Mouse (Mus musculus): ENCODE measurements around the gene Olfr1191-ps1. TPM values are rescaled to one million over a fixed set of nuclear protein-coding genes. Genes with fewer than 3 reads are reported as not detected.
"Not testable (repeated sequence)": the region's sequence is repeated elsewhere in the genome, so short reads cannot be mapped to it uniquely, and the experiment has no call there.

Olfr1191-ps1 gene
- polyA plus RNA-seq (2014; fragmentation: Nextera tagmentation; extraction: Ambion mirVana) = not detected in 2 replicates

DNA sequence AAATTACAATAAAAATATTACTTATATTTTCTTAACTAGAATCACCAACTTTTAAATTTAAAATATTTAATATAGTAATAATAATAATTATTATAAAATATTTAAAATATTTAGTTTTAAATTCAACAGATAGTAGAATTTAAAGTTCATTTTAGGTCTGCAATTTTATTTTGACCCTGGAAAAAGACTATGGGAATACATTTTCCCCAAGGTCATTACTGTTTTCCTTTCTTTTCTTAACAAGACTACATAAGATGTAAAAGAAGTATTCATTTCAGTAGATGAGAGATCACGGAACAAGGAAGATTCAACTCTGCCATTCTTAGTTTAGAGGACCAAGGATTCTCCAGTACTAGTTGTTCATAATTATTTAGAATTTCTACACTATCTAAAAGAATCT lies at the start of gene Olfr1191-ps1:
TSS of gene Olfr1191-ps1 (plus strand) at position 301 of the 400 bp plus-strand sequence.
- H3K9me3 ChIP-seq (replicated peaks; ENCODE audit: control insufficient read depth, low read length); H3K27me3 ChIP-seq (ENCODE audit: control insufficient read depth, insufficient read depth, low read length); H3K36me3 ChIP-seq (ENCODE audit: control insufficient read depth, insufficient read depth, low read length); H3K4me1 ChIP-seq (ENCODE audit: control insufficient read depth, insufficient read depth, low read length); H3K27ac ChIP-seq (ENCODE audit: low read depth, low read length); H3K4me2 ChIP-seq; ATAC-seq (replicated peaks; ENCODE audit: insufficient number of reproducible peaks, low FRiP score, low TSS enrichment); H3K9ac ChIP-seq (ENCODE audit: low read depth, low read length); H3K4me3 ChIP-seq (ENCODE audit: low read depth, low read length): not testable (repeated sequence)
- 84% methylated on average over 1 of the region's 1 CpGs for WGBS (ENCODE audit: insufficient replicate concordance)

DNA sequence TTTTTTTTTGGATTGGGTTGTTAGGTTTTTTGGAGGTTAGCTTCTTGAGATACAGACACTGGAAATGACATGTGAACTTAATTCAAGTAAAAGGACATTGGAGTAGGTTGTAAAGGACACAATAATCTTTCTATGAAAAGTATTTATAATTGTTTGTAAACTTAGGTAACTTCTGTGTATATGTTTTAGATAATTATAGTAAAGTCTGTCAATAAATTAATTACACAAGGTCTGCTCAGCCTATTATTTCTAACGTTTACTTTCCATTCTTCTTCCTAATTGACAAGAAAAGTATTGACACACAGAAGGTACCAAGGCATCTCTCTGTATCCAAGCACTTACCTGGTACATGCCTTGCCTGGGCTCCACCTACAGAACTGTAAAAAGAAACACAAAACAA lies 7.9 kb downstream of the Olfr1191-ps1 start, which contains the start of gene Olfr1192-ps1:
TSS of gene Olfr1192-ps1 (plus strand) at position 301 of the 400 bp plus-strand sequence.
- WGBS (ENCODE audit: insufficient replicate concordance) = 46% methylated on average over 1 of the region's 1 CpGs
- H3K4me2 ChIP-seq = no peak within 1 kb of the TSS

DNA sequence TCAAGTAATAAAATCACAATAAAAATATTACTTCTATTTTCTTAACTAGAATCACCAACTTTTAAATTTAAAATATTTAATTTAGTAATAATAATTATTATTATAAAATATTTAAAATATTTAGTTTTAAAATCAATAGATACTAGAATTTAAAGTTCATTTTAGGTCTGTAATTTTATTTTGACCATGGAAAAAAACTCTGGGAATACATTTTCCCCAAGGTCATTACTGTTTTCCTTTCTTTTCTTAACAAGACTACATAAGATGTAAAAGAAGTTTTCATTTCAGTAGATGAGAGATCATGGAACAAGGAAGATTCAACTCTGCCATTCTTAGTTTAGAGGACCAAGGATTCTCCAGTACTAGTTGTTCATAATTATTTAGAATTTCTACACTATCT lies 35.0 kb downstream of the Olfr1191-ps1 start, which contains the start of gene Olfr1193:
TSS of gene Olfr1193 (plus strand) at position 301 of the 400 bp plus-strand sequence.
- not testable (repeated sequence) for H3K27ac ChIP-seq (ENCODE audit: low read depth, low read length); ATAC-seq (replicated peaks; ENCODE audit: insufficient number of reproducible peaks, low FRiP score, low TSS enrichment); H3K36me3 ChIP-seq (ENCODE audit: control insufficient read depth, insufficient read depth, low read length); H3K27me3 ChIP-seq (ENCODE audit: control insufficient read depth, insufficient read depth, low read length); H3K4me3 ChIP-seq (ENCODE audit: low read depth, low read length); H3K9ac ChIP-seq (ENCODE audit: low read depth, low read length); H3K9me3 ChIP-seq (replicated peaks; ENCODE audit: control insufficient read depth, low read length); H3K4me2 ChIP-seq; H3K4me1 ChIP-seq (ENCODE audit: control insufficient read depth, insufficient read depth, low read length)

More for the DNA sequence above, 7.9 kb downstream of the Olfr1191-ps1 start, which contains the start of gene Olfr1192-ps1:
- Histone ChIP-seq H3K27ac (ENCODE audit: low read depth, low read length) (no peak within 1 kb of the TSS), H3K36me3 (ENCODE audit: control insufficient read depth, insufficient read depth, low read length) (no peaks in the 10 kb centered on the region), H3K4me3 (ENCODE audit: low read depth, low read length) (no peak within 1 kb of the TSS), H3K27me3 (ENCODE audit: control insufficient read depth, insufficient read depth, low read length) (no peaks in the 10 kb centered on the region), H3K9me3 (replicated peaks; ENCODE audit: control insufficient read depth, low read length) (no peaks in the 10 kb centered on the region), H3K4me1 (ENCODE audit: control insufficient read depth, insufficient read depth, low read length) (no peaks in the 10 kb centered on the region), H3K9ac (ENCODE audit: low read depth, low read length) (no peak within 1 kb of the TSS)
- ATAC-seq (replicated peaks; ENCODE audit: insufficient number of reproducible peaks, low FRiP score, low TSS enrichment) = no peak

DNA sequence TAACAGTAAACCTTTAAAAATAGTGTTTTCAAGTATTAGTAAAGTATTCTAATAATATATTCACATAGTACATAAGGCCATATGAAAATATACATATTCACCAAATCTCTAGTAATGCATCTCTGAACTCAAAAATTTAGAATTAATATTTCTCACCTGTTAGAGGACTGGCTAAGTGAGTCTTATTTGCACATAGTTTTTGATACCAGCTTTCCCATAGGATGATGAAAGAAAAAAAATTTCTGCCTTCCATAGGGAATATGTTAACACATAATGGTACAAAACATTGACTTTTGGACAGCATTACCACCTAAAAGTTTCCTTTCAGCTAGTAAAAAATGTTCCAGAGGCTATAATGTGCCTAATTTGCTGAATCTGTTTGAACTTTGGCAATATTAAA lies 48.7 kb downstream of the Olfr1191-ps1 start, which contains the start of gene Olfr1195:
TSS of gene Olfr1195 (minus strand) at position 101 of the 400 bp plus-strand sequence.
- no peaks in the 10 kb centered on the region for H3K4me1 ChIP-seq (ENCODE audit: control insufficient read depth, insufficient read depth, low read length)
- no peaks in the 10 kb centered on the region for H3K36me3 ChIP-seq (ENCODE audit: control insufficient read depth, insufficient read depth, low read length)
- no peak within 1 kb of the TSS for H3K4me2 ChIP-seq
- no peak within 1 kb of the TSS for H3K9ac ChIP-seq (ENCODE audit: low read depth, low read length)
- no peak within 1 kb of the TSS for H3K4me3 ChIP-seq (ENCODE audit: low read depth, low read length)
- no peaks in the 10 kb centered on the region for H3K27me3 ChIP-seq (ENCODE audit: control insufficient read depth, insufficient read depth, low read length)
- H3K9me3 ChIP-seq (replicated peaks; ENCODE audit: control insufficient read depth, low read length) = no peaks in the 10 kb centered on the region
- H3K27ac ChIP-seq (ENCODE audit: low read depth, low read length) = no peak within 1 kb of the TSS
- no peak for ATAC-seq (replicated peaks; ENCODE audit: insufficient number of reproducible peaks, low FRiP score, low TSS enrichment)

Other genes with a start within 250 kb of the Olfr1191-ps1 start
- not detected in 2 replicates for gene Olfr1179, start 234.1 kb upstream of the Olfr1191-ps1 start, polyA plus RNA-seq (2014; fragmentation: Nextera tagmentation; extraction: Ambion mirVana)
- not detected in 2 replicates for gene Olfr1180, start 221.4 kb upstream of the Olfr1191-ps1 start, polyA plus RNA-seq (2014; fragmentation: Nextera tagmentation; extraction: Ambion mirVana)
- gene Olfr1181, start 214.4 kb upstream of the Olfr1191-ps1 start, polyA plus RNA-seq (2014; fragmentation: Nextera tagmentation; extraction: Ambion mirVana) = not detected in 2 replicates
- not detected in 2 replicates for gene Gm13757, start 191.4 kb upstream of the Olfr1191-ps1 start, polyA plus RNA-seq (2014; fragmentation: Nextera tagmentation; extraction: Ambion mirVana)
- gene Olfr1183, start 185.7 kb upstream of the Olfr1191-ps1 start, polyA plus RNA-seq (2014; fragmentation: Nextera tagmentation; extraction: Ambion mirVana) = not detected in 2 replicates
- gene Olfr1184, start 156.9 kb upstream of the Olfr1191-ps1 start, polyA plus RNA-seq (2014; fragmentation: Nextera tagmentation; extraction: Ambion mirVana) = not detected in 2 replicates
- gene Olfr1185-ps1, start 147.2 kb upstream of the Olfr1191-ps1 start, polyA plus RNA-seq (2014; fragmentation: Nextera tagmentation; extraction: Ambion mirVana) = not detected in 2 replicates
- not detected in 2 replicates for gene Olfr1186, start 122.0 kb upstream of the Olfr1191-ps1 start, polyA plus RNA-seq (2014; fragmentation: Nextera tagmentation; extraction: Ambion mirVana)
- gene Olfr1188, start 83.6 kb upstream of the Olfr1191-ps1 start, polyA plus RNA-seq (2014; fragmentation: Nextera tagmentation; extraction: Ambion mirVana) = not detected in 2 replicates
- not detected in 2 replicates for gene Olfr1189, start 54.1 kb upstream of the Olfr1191-ps1 start, polyA plus RNA-seq (2014; fragmentation: Nextera tagmentation; extraction: Ambion mirVana)
- not detected in 2 replicates for gene Olfr1192-ps1, start 8.0 kb downstream of the Olfr1191-ps1 start, polyA plus RNA-seq (2014; fragmentation: Nextera tagmentation; extraction: Ambion mirVana)
- gene Olfr1193, start 35.1 kb downstream of the Olfr1191-ps1 start, polyA plus RNA-seq (2014; fragmentation: Nextera tagmentation; extraction: Ambion mirVana) = not detected in 2 replicates
- not detected in 2 replicates for gene Olfr1195, start 48.6 kb downstream of the Olfr1191-ps1 start, polyA plus RNA-seq (2014; fragmentation: Nextera tagmentation; extraction: Ambion mirVana)
- gene Olfr1196, start 64.1 kb downstream of the Olfr1191-ps1 start, polyA plus RNA-seq (2014; fragmentation: Nextera tagmentation; extraction: Ambion mirVana) = not detected in 2 replicates
- gene Olfr1197, start 91.8 kb downstream of the Olfr1191-ps1 start, polyA plus RNA-seq (2014; fragmentation: Nextera tagmentation; extraction: Ambion mirVana) = not detected in 2 replicates
- gene Olfr1198, start 110.8 kb downstream of the Olfr1191-ps1 start, polyA plus RNA-seq (2014; fragmentation: Nextera tagmentation; extraction: Ambion mirVana) = not detected in 2 replicates
- not detected in 2 replicates for gene Olfr1199, start 119.9 kb downstream of the Olfr1191-ps1 start, polyA plus RNA-seq (2014; fragmentation: Nextera tagmentation; extraction: Ambion mirVana)
- not detected in 2 replicates for gene Olfr1200, start 129.9 kb downstream of the Olfr1191-ps1 start, polyA plus RNA-seq (2014; fragmentation: Nextera tagmentation; extraction: Ambion mirVana)
- not detected in 2 replicates for gene Olfr1201, start 152.5 kb downstream of the Olfr1191-ps1 start, polyA plus RNA-seq (2014; fragmentation: Nextera tagmentation; extraction: Ambion mirVana)
- not detected in 2 replicates for gene Olfr1202, start 174.0 kb downstream of the Olfr1191-ps1 start, polyA plus RNA-seq (2014; fragmentation: Nextera tagmentation; extraction: Ambion mirVana)
- not detected in 2 replicates for gene Olfr1205, start 189.2 kb downstream of the Olfr1191-ps1 start, polyA plus RNA-seq (2014; fragmentation: Nextera tagmentation; extraction: Ambion mirVana)
- gene Olfr1204, start 208.8 kb downstream of the Olfr1191-ps1 start, polyA plus RNA-seq (2014; fragmentation: Nextera tagmentation; extraction: Ambion mirVana) = not detected in 2 replicates
- gene Olfr1206, start 222.7 kb downstream of the Olfr1191-ps1 start, polyA plus RNA-seq (2014; fragmentation: Nextera tagmentation; extraction: Ambion mirVana) = not detected in 2 replicates

All from heart, embryonic 11.5 days (tissue).